Mouse (Mus musculus): ENCODE results near the gene 1700021F05Rik. TPM values are rescaled to one million over a fixed set of nuclear protein-coding genes. Genes with fewer than 3 reads are reported as not detected.
"Not testable (repeated sequence)": the region's sequence is repeated elsewhere in the genome, so short reads cannot be mapped to it uniquely, and the experiment has no call there.

1700021F05Rik gene
- polyA plus RNA-seq, 1 experiment, result 21.4 TPM

- DNase-seq (ENCODE audit: low spot score), result no peak
Observed at GRCm38 (mm10) chr10:43539746-43540310, 966 bp downstream of the 1700021F05Rik start.

- no peak for DNase-seq (ENCODE audit: low spot score)
Observed at GRCm38 (mm10) chr10:43538831-43539230, 2.0 kb downstream of the 1700021F05Rik start.

GRCm38 (mm10) chr10:43537652-43538051 lies 3.1 kb downstream of the 1700021F05Rik start:
- DNase-seq (ENCODE audit: low spot score), result no peak

- DNase-seq (ENCODE audit: low spot score), result no peak
Observed at GRCm38 (mm10) chr10:43534382-43534781, 6.4 kb downstream of the 1700021F05Rik start.

GRCm38 (mm10) chr10:43527283-43528269 lies 13.2 kb downstream of the 1700021F05Rik start:
- no peak for DNase-seq (ENCODE audit: low spot score)

GRCm38 (mm10) chr10:43523931-43524330 lies 16.9 kb downstream of the 1700021F05Rik start, which contains the start of gene Gm9803:
Gm9803 (plus strand) TSS chr10:43524084.
- not testable (repeated sequence) for DNase-seq (ENCODE audit: low spot score)

GRCm38 (mm10) chr10:43519977-43520376 lies 20.8 kb downstream of the 1700021F05Rik start:
- no peak for DNase-seq (ENCODE audit: low spot score)

GRCm38 (mm10) chr10:43518368-43518767 lies 22.4 kb downstream of the 1700021F05Rik start:
- DNase-seq (ENCODE audit: low spot score), result no peak

GRCm38 (mm10) chr10:43517836-43518235 lies 23.0 kb downstream of the 1700021F05Rik start:
- no peak for DNase-seq (ENCODE audit: low spot score)

- DNase-seq (ENCODE audit: low spot score), result no peak
Observed at GRCm38 (mm10) chr10:43516992-43517660, 23.7 kb downstream of the 1700021F05Rik start.

GRCm38 (mm10) chr10:43512976-43513375 lies 27.8 kb downstream of the 1700021F05Rik start:
- no peak for DNase-seq (ENCODE audit: low spot score)

GRCm38 (mm10) chr10:43509228-43509627 lies 31.6 kb downstream of the 1700021F05Rik start:
- no peak for DNase-seq (ENCODE audit: low spot score)

- DNase-seq (ENCODE audit: low spot score), result no peak
Observed at GRCm38 (mm10) chr10:43507051-43507450, 33.7 kb downstream of the 1700021F05Rik start.

- DNase-seq (ENCODE audit: low spot score), result no peak
Observed at GRCm38 (mm10) chr10:43504291-43504690, 36.5 kb downstream of the 1700021F05Rik start.

GRCm38 (mm10) chr10:43502599-43502998 lies 38.2 kb downstream of the 1700021F05Rik start:
- no peak for DNase-seq (ENCODE audit: low spot score)

- DNase-seq (ENCODE audit: low spot score), result no peak
Observed at GRCm38 (mm10) chr10:43490846-43491245, 49.9 kb downstream of the 1700021F05Rik start.

- DNase-seq (ENCODE audit: low spot score), result no peak
Observed at GRCm38 (mm10) chr10:43490034-43490433, 50.8 kb downstream of the 1700021F05Rik start.

- DNase-seq (ENCODE audit: low spot score), result no peak
Observed at GRCm38 (mm10) chr10:43489550-43489949, 51.2 kb downstream of the 1700021F05Rik start.

- DNase-seq (ENCODE audit: low spot score), result no peak
Observed at GRCm38 (mm10) chr10:43489139-43489538, 51.7 kb downstream of the 1700021F05Rik start.

GRCm38 (mm10) chr10:43488258-43488657 lies 52.5 kb downstream of the 1700021F05Rik start:
- no peak for DNase-seq (ENCODE audit: low spot score)

- DNase-seq (ENCODE audit: low spot score), result no peak
Observed at GRCm38 (mm10) chr10:43487441-43488010, 53.3 kb downstream of the 1700021F05Rik start.

GRCm38 (mm10) chr10:43485751-43486268 lies 55.0 kb downstream of the 1700021F05Rik start:
- no peak for DNase-seq (ENCODE audit: low spot score)

All from urinary bladder, adult 2 months (tissue).